Mouse (Mus musculus) stomach, embryonic 14.5 days (tissue): ENCODE data around the gene Nfatc2. TPM values are rescaled to one million over a fixed set of nuclear protein-coding genes. Genes with fewer than 3 reads are reported as not detected.

Source experiments
- ATAC-seq: fragments of 200-750 bp; cut with Nextera tagmentation; 2 replicates; pipeline ENCODE4 v1.8.0; 2017; ENCODE audit warnings: low read depth, moderate TSS enrichment; ENCODE audit not compliant: insufficient number of reproducible peaks, insufficient read depth, low FRiP score
- H3K27ac ChIP-seq: fragments of 300-500 bp; sonication (generic); 2 replicates; pipeline ENCODE4 v1.5.1; 2014; ENCODE audit warnings: mild to moderate bottlenecking, low read length, moderate library complexity, mixed read lengths
- H3K27me3 ChIP-seq: fragments of 300-500 bp; sonication (generic); 2 replicates; pipeline ENCODE4 v1.6.1; 2014; ENCODE audit warnings: low read length, control low read depth, mixed read lengths; ENCODE audit not compliant: control insufficient read depth, insufficient read depth
- H3K36me3 ChIP-seq: fragments of 300-500 bp; sonication (generic); 2 replicates; pipeline ENCODE4 v1.6.1; 2014; ENCODE audit warnings: mild to moderate bottlenecking, control low read depth, low read length, moderate library complexity, mixed read lengths; ENCODE audit not compliant: control insufficient read depth, insufficient read depth
- H3K4me1 ChIP-seq: fragments of 300-500 bp; sonication (generic); 2 replicates; pipeline ENCODE4 v1.6.1; 2014; ENCODE audit warnings: low read length, control low read depth, mixed read lengths; ENCODE audit not compliant: control insufficient read depth, insufficient read depth
- H3K4me2 ChIP-seq: fragments of 300-500 bp; sonication (generic); replicated peaks from 2 replicates; pipeline ENCODE4 v1.6.1; 2014; ENCODE audit warnings: low read depth, low read length, control low read depth
- H3K4me3 ChIP-seq: fragments of 300-500 bp; sonication (generic); 2 replicates; pipeline ENCODE4 v1.5.1; 2014; ENCODE audit warnings: low read depth, low read length, control low read depth
- H3K9ac ChIP-seq: fragments of 300-500 bp; sonication (generic); replicated peaks from 2 replicates; pipeline ENCODE4 v1.6.1; 2014; ENCODE audit warnings: low read depth, mild to moderate bottlenecking, control low read depth, low read length, moderate library complexity, mixed read lengths
- H3K9me3 ChIP-seq: fragments of 300-500 bp; sonication (generic); 2 replicates; pipeline ENCODE4 v1.6.1; 2016; ENCODE audit warnings: low read depth, low read length, control low read depth; ENCODE audit not compliant: control insufficient read depth
- WGBS: fragments of 180-500 bp; shearing (Covaris S2); extraction: QIAGEN DNeasy Blood & Tissue Kit; methylation state at CpG from one replicate; pipeline ENCODE4 v1.1.7; 2014; 5-methylcytosine and 5-hydroxymethylcytosine counted together
- polyA plus RNA-seq: library from polyadenylated mRNA; unstranded; fragments of >200 nt; fragmentation: Nextera tagmentation; extraction: Ambion mirVana; gene quantifications from 2 replicates; pipeline ENCODE4 v1.2.1, GENCODE M21; 2014

The Nfatc2 gene
- polyA plus RNA-seq, 1 experiment from 2014 or later, result 3.5 TPM

DNA sequence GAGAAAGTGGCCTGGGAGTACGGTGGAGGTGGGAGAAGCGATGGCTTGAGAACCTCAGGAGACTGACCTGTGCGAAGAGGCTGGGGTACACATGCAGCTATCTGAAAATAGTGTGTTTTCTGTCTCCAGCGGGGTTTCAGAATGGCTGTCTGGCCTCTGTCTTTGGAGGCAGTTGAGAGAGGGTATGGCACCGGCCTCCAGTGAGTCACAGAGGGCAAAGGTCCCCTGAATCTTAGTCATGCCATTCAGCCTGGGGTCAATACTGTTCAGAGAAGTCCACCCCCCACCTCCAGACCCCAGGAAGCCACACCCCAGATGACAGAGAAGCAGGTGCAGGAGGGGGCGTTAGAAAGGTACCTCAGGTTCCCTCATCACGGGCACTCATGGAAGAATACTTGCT lies 83.7 kb downstream of the Nfatc2 start:
- WGBS, result 81% methylated on average over 7 of the region's 7 CpGs
- ATAC-seq, result no peak
- H3K27ac ChIP-seq, result no peak overlapping the region

DNA sequence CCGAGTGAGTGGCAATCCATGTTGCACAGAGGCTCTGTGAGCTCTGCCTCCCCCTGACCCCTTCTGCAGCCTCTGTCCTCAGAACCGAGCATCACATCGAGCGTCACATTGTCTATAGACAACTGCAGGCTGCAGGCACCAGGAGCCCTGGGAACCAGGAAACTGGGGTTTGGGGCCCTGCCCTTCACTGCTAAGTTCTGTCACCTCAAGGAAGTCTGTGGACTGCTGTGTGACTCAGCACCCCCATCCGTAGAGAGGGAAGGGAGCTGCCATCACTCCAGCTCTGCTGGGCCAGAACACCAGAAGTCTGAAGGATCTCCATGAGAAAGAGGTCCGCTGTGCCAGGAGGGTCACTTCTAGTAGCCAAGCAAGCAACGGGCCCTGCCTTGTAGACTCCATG lies 84.7 kb downstream of the Nfatc2 start:
- H3K4me2 ChIP-seq, result no peak overlapping the region
- no peaks in the 10 kb centered on the region for H3K27me3 ChIP-seq
- no peaks in the 10 kb centered on the region for H3K4me1 ChIP-seq
- no peaks in the 10 kb centered on the region for H3K36me3 ChIP-seq
- H3K9ac ChIP-seq, result no peak overlapping the region
- no peaks in the 10 kb centered on the region; the same call in 1 of the 2 replicates for H3K9me3 ChIP-seq
- ATAC-seq, result no peak
- WGBS, result 83% methylated on average over 7 of the region's 7 CpGs
- no peak overlapping the region for H3K27ac ChIP-seq
- H3K4me3 ChIP-seq, result no peak overlapping the region

More for the DNA sequence above, 83.7 kb downstream of the Nfatc2 start:
- Histone ChIP-seq H3K36me3 (no peaks in the 10 kb centered on the region), H3K9me3 (no peaks in the 10 kb centered on the region; the same call in 1 of the 2 replicates), H3K27me3 (no peaks in the 10 kb centered on the region), H3K4me1 (no peaks in the 10 kb centered on the region), H3K4me3 (no peak overlapping the region), H3K9ac (no peak overlapping the region), H3K4me2 (no peak overlapping the region)

DNA sequence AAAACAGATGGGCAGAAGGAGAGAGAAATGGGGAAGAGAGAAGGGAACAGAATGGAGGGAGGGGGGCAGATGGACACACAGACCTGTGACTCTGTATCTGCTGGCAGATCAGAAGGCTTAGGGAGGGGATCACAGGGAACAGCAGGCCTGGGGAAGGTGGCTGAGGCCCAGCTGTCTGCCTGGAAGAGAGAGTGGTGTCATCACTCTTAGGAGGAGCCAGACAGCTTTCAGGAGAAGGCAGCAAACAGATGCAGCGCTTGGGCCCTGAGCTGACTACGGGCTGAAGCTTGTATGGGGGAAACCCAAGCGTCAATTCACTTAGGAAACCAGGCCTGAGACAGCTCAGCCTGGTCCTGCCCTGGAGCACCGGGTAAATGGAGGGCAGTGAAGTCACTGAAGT lies 86.0 kb downstream of the Nfatc2 start:
- H3K4me2 ChIP-seq, result no peak overlapping the region
- WGBS, result 58% methylated on average over 4 of the region's 4 CpGs

DNA sequence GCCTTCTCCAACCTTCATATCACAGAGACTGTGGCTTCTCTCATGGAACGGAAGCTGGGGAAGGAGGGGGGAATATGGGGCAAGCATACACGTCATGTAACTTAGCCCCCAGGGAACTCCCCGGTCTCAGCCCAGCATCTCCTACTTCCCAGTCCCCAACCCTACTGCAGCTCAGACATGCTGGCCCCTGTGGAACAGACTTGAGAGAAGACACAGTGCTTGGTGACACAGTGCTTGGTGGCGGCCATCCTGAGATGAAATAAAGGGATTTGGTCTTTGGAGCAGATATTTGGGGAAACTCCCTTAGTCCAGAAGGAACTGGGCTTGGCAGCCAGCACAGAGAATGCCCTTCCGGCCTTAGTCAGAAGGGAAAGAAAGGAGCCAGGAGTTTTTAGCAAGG lies 87.3 kb downstream of the Nfatc2 start:
- Histone ChIP-seq H3K9ac (no peak overlapping the region), H3K9me3 (no peaks in the 10 kb centered on the region), H3K4me1 (no peaks in the 10 kb centered on the region), H3K4me3 (no peak overlapping the region), H3K4me2 (no peak overlapping the region), H3K27ac (no peak overlapping the region), H3K36me3 (no peaks in the 10 kb centered on the region), H3K27me3 (no peaks in the 10 kb centered on the region)
- WGBS, result 81% methylated on average over 5 of the region's 5 CpGs
- no peak for ATAC-seq

More for the DNA sequence above, 86.0 kb downstream of the Nfatc2 start:
- Histone ChIP-seq H3K9me3 (no peaks in the 10 kb centered on the region; the same call in 1 of the 2 replicates), H3K36me3 (no peaks in the 10 kb centered on the region), H3K9ac (no peak overlapping the region), H3K4me3 (no peak overlapping the region), H3K4me1 (no peaks in the 10 kb centered on the region), H3K27me3 (no peaks in the 10 kb centered on the region), H3K27ac (no peak overlapping the region)
- no peak for ATAC-seq

DNA sequence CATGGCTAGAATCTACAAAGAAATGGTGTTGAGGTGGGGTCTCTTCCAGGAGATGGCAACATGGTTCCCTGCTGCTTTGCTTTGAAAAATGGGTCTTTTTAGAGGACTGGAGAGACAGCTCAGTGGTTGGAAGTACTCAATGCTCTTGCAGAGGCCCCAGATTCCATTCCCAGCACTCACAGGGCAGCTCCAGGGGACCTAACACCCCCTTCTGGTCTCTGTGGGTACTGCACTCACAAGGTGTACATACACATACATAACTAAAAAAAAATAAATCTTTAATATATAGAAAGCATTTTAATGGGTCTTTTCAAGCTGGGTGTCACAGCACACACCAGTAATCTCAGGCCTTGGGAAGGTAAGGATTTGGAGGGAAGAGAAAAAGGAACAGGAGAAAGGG lies 89.9 kb downstream of the Nfatc2 start:
- Histone ChIP-seq H3K9ac (no peak overlapping the region), H3K9me3 (no peaks in the 10 kb centered on the region), H3K4me2 (no peak overlapping the region), H3K27me3 (no peaks in the 10 kb centered on the region), H3K36me3 (no peaks in the 10 kb centered on the region), H3K27ac (no peak overlapping the region), H3K4me3 (no peak overlapping the region), H3K4me1 (no peaks in the 10 kb centered on the region)
- ATAC-seq, result no peak

DNA sequence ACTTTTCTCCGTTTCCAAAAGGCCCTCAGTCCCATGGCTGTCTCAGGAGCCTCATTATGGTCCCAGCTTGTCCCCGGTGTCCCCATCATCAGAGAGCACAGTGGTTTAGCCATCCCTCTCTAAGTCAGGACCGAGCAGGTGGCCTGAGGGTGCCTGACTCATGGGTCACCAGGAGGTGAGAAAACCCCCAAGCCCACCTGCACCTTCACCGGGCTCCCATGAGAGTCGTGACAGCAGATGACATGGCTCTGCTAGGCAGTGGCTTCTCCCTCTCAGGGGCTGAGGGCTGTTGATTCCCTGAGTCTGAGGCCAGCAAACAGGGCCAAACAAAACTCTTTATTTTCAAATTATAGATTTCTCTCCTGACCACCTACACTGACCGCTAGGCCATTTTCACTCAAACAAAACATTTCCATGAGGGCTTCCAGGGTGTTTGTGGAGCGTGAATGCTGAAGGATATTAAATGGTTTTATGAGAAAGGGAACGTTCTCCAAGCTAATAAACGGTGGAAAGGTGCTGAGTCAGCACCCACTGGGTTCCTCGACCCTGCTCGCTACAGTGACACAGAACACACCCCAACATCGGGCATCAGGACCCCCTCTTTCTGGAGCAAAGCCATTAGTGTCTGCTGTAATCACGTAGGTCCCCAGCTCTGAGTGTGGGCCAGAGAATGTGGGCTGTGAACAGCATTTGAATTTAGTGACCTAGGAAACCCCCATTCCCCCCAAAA lies 92.8 kb downstream of the Nfatc2 start:
- Histone ChIP-seq H3K4me2 (no peak overlapping the region), H3K4me1 (no peaks in the 10 kb centered on the region), H3K9me3 (no peaks in the 10 kb centered on the region), H3K9ac (no peak overlapping the region), H3K36me3 (no peaks in the 10 kb centered on the region), H3K27me3 (no peaks in the 10 kb centered on the region), H3K27ac (no peak overlapping the region), H3K4me3 (no peak overlapping the region)
- ATAC-seq, result no peak
- WGBS, result 80% methylated on average over 13 of the region's 13 CpGs

DNA sequence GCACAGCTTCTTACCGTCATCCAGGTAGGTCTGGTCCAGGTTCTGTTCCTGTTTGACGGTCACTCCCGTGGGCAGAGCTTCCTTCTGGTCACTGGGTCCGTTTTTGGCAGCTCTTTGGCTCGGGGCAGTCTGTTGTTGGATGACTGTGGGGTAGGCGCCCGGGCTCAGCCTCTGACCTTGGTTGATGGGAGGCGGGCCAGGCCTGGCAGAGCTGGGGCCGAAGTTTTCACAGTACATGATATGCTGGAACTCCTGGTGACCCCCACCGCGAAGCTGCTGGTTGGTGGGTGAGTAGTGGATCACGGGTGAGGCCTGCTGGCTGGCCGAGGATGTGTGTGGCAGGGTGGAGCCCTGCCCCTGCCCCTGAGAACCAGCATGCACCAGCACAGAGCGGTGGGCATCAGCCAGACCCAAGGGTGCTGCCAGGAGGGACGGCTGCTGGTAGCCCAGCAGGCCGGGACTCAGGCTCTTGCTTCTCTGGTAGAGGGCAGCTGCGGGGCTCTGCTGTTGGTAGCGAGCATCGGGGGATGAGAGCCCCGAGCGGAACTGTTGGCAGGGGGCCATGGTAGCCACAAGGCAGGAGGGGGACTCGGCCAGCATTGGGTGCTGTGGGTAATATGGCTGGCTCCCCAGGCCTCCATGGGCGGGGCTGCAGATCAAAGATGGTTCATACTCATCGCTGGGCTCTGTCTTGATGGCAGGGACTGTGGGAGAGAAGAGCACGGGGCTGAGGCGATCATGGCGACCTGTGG lies 96.8 kb downstream of the Nfatc2 start:
- no peak overlapping the region for H3K27ac ChIP-seq
- no peaks in the 10 kb centered on the region for H3K36me3 ChIP-seq
- H3K4me1 ChIP-seq, result no peaks in the 10 kb centered on the region
- no peak; the same call in 1 of the 2 replicates for ATAC-seq
- no peak overlapping the region for H3K4me3 ChIP-seq
- H3K4me2 ChIP-seq, result no peak overlapping the region
- no peaks in the 10 kb centered on the region for H3K9me3 ChIP-seq
- WGBS, result 84% methylated on average over 27 of the region's 27 CpGs
- no peak overlapping the region for H3K9ac ChIP-seq
- no peaks in the 10 kb centered on the region for H3K27me3 ChIP-seq

DNA sequence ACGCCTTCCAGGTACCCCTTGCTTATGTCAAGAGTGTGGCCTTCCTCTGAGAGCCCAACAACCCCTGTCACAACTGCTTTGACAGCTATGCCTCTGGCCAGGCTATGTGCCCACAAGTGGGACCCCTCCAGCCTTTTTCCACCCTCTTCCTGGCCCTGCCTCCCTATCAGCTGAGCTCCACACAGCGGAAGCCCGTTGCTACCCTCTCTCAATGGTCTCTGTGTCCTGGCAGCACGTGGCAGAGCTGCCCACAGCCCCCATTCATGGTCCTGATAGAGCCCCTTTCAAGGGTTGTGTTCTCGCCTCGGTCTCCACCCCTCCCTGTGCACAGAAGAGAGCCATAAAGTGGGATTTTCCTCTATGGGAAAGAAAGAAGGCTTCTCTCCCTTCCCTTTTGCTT lies 97.7 kb downstream of the Nfatc2 start:
- ATAC-seq, result no peak
- Histone ChIP-seq H3K36me3 (no peaks in the 10 kb centered on the region), H3K4me3 (no peak overlapping the region), H3K9me3 (no peaks in the 10 kb centered on the region), H3K4me1 (no peaks in the 10 kb centered on the region), H3K4me2 (no peak overlapping the region), H3K9ac (no peak overlapping the region), H3K27me3 (no peaks in the 10 kb centered on the region), H3K27ac (no peak overlapping the region)
- WGBS, result 74% methylated on average over 6 of the region's 6 CpGs
